Mouse (Mus musculus) fat pad, adult 2 months (tissue): ENCODE results near the gene Vmn1r72.
"Not testable (repeated sequence)": the region's sequence is repeated elsewhere in the genome, so short reads cannot be mapped to it uniquely, and the experiment has no call there.

Experiments
- DNase-seq: peaks from one replicate; pipeline ENCODE4 v3.0.0-alpha.2; 2011; ENCODE audit warnings: low read depth, low spot score; ENCODE audit errors: extremely low read depth

The Vmn1r72 gene

DNA sequence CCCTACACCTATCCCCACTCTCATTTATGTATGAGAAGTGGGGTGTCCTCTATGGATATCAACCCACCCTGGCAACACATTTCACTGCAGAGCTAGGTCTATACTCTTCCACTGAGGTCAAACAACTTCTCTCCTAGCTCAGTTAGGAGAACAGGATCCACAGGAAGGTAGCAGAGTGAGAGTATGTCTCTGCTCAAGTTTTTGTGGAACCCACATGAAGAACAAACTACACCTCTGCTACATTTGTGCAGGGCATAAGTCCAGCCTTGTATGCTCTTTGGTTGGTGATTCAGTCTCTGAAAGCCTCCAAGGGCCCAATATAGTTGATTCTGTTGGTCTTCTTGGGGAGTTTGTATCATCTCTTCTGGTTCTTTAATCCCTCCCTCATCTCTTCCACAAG lies at the start of gene Vmn1r72:
TSS of gene Vmn1r72 (minus strand) at position 101 of the 400 bp plus-strand sequence.
- not testable (repeated sequence) for DNase-seq

DNA sequence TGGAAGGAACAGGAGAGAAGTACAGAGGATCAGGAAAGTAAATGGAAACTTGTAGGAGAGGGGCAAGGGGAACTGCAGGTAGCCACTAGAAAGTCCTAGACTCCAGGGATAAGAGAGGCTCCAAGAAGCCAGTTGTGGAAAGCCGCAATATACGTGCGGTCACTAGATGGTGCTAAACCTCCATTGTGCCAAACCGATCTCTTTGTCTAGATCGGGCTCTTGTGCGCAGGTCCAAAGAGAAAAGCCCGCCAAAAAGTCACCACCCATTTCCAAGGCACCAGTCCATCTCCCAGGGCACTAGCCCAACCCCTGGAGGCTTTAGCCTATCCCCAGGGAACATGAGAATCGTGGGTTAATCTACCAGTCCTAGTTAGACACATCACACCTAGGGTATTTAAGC lies 62.9 kb downstream of the Vmn1r72 start:
- DNase-seq = not testable (repeated sequence)
